Mouse (Mus musculus) testis, adult 2 months (tissue): ENCODE measurements at regions not wholly inside any gene's neighbourhood (a gene's known extent, or its start where the extent isn't known, plus 50 kb on each side); places are given as distances from the start of the nearest gene placed in this dataset.

Source experiments
- H3K27ac ChIP-seq: fragments of 200-500 bp; 2 replicates; pipeline ENCODE4 v1.5.1; 2012; ENCODE audit warnings: low read depth, low read length; ENCODE audit not compliant: control insufficient read depth, insufficient read depth
- H3K27me3 ChIP-seq: fragments of 200-500 bp; 2 replicates; pipeline ENCODE4 v1.6.1; 2012; ENCODE audit warnings: mild to moderate bottlenecking, low read length, moderate library complexity; ENCODE audit not compliant: control insufficient read depth, insufficient read depth
- H3K36me3 ChIP-seq: fragments of 200-500 bp; 2 replicates; pipeline ENCODE4 v1.6.1; 2012; ENCODE audit warnings: mild to moderate bottlenecking, low read length; ENCODE audit not compliant: control insufficient read depth, insufficient read depth
- H3K4me1 ChIP-seq: fragments of 200-500 bp; 2 replicates; pipeline ENCODE4 v1.6.1; 2012; ENCODE audit warnings: low read length; ENCODE audit not compliant: control insufficient read depth, insufficient read depth
- H3K4me3 ChIP-seq: fragments of 200-500 bp; 2 replicates; pipeline ENCODE4 v1.5.1; 2012; ENCODE audit warnings: low read depth, mild to moderate bottlenecking, low read length, moderate library complexity, mixed read lengths; ENCODE audit not compliant: control insufficient read depth
- CTCF ChIP-seq: fragments of 200-500 bp; IDR thresholded peaks from 2 replicates; pipeline ENCODE4 v1.5.1; 2012; ENCODE audit warnings: low read depth, mild to moderate bottlenecking, inconsistent platforms, low read length, moderate library complexity; ENCODE audit not compliant: control insufficient read depth, insufficient read depth, insufficient replicate concordance
- POLR2A ChIP-seq: fragments of 200-500 bp; IDR thresholded peaks from 2 replicates; pipeline ENCODE4 v1.6.1; 2012; ENCODE audit warnings: low read depth, mild to moderate bottlenecking, inconsistent platforms, low read length, moderate library complexity; ENCODE audit not compliant: control insufficient read depth

DNA sequence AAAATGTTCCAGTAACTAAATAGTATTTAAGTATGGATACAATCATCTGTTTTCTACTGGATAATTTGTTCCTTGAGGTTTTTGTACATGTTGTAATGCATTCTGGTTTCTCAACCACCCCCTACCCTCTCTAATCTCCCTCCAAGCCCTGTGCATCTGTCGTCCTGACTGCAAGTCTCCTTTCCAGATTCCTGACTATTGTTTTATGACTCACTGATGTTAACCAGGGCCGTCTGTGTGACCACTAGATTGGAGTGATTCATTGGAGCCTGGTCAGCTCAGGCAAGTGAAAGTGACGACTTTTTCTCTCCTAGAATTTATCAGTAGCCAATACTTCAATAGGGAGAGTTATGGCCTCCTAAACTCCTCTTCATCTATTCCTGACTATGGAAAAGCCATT lies 442.5 kb downstream of the Grb14 start:
- TF ChIP-seq POLR2A (no peak), CTCF (no peak)
- H3K27me3 ChIP-seq, result no peaks in the 10 kb centered on the region
- no peaks in the 10 kb centered on the region for H3K4me1 ChIP-seq
- no peaks in the 10 kb centered on the region for H3K36me3 ChIP-seq
- H3K4me3 ChIP-seq, result no peak overlapping the region
- H3K27ac ChIP-seq, result no peak overlapping the region

DNA sequence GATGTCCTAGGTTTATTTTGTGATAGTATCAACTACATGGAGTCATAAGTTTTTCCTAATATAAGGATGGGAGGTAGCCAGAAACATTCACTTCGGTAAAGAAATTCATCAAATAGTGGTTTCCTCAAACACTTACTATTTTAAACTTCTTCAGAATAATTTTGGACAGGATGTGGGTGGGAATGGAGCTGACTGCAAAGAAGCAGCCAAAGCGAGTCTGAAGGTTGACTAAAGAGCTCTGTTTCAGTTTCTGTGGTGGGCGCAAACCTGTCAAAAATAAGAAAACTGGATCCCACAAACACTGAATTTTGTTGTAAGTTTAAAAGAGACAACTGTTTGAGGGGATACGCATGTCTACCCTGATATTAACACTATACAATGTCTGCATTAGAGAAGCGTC lies 438.2 kb upstream of the Fign start:
- no peaks in the 10 kb centered on the region for H3K27me3 ChIP-seq
- no peaks in the 10 kb centered on the region for H3K36me3 ChIP-seq
- TF ChIP-seq CTCF, result no peak
- TF ChIP-seq POLR2A, result no peak
- no peak overlapping the region for H3K4me3 ChIP-seq
- no peak overlapping the region for H3K27ac ChIP-seq
- no peaks in the 10 kb centered on the region for H3K4me1 ChIP-seq

DNA sequence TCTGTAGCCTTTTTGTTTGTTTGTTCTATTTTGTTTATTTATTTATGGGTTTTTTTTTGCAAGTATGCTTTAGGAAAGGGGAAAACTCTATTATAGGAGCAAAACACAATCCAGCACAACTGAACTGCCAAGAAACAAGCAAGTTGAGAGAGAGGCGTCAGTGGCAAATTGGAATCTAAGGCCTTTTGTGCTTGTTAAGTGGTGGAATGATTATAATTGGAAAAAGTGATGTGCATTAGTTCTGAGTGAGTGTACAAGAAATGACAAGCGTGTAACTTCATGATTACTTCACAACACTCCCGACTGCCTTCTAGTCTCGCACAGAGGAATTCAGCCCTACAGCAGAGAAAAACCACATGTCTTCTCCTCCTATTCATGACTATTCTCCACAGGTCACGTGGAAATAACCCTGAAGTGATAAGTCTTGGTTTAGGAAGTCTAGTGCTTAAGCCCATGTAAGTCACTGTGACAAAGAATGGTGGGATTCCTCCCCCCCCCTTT lies 437.6 kb upstream of the Fign start:
- no peak overlapping the region for H3K27ac ChIP-seq
- H3K27me3 ChIP-seq, result no peaks in the 10 kb centered on the region
- H3K4me3 ChIP-seq, result no peak overlapping the region
- TF ChIP-seq POLR2A, result no peak
- no peak for TF ChIP-seq CTCF
- no peaks in the 10 kb centered on the region for H3K4me1 ChIP-seq
- no peaks in the 10 kb centered on the region for H3K36me3 ChIP-seq

DNA sequence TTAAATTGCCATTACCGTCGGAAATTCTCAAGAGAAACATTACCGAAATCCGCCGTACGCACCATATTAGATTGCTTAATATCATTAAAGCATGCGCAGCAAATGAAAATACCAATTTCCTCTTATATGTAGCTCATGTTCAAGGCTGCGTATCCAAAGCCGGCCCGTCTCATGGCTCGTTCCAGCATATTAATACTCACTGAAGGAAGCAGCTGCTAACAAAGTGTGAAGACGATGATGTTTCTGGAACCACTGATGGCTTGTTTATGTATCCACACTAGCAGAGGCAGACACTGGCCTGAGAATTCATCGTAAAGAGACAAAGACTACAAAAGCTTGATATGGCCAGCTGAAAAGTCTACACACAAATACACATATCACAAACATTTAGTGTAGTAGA lies 437.0 kb upstream of the Fign start:
- TF ChIP-seq CTCF, result no peak
- Histone ChIP-seq H3K4me3 (no peak overlapping the region), H3K27me3 (no peaks in the 10 kb centered on the region), H3K4me1 (no peaks in the 10 kb centered on the region), H3K27ac (no peak overlapping the region), H3K36me3 (no peaks in the 10 kb centered on the region)

DNA sequence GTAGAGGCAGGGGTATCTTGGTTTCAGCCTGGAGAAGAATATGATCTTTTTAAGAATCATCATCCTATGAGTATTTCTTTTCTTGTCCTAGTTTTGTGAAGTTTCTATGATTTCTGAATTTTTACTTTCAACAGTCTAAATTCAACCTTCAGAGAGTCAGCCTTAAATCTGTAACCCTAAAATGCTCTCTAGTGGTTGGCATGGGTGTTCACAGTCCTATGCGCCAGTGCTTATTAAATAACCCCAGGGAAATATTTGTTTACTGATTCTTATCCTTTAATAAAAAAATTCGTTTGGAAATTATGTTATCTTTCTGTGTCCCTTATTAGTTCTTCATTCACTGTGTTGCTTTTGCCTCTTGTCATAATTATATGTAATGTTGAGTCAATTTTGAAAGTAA lies 436.5 kb upstream of the Fign start:
- H3K4me3 ChIP-seq, result no peak overlapping the region

DNA sequence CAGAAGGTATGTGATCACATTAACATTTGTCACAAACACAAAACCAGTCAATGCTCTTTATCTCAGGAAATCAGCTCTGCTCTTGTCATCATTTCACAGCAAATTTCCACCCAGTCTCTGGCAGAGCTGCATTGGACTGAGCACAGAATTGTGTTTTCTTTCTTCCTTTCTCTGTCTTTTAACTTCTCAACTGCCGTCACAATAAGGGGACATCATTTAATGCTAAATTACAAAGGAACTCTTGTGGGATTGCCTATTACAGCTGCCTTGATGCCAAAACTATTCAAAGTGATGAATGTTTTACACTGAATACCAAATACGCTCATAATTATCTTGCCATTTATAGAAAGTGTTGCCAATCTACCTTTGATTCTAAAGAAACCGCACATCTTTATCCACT lies 424.9 kb upstream of the Fign start:
- Histone ChIP-seq H3K36me3 (no peaks in the 10 kb centered on the region), H3K4me1 (no peaks in the 10 kb centered on the region), H3K4me3 (no peak overlapping the region), H3K27me3 (no peaks in the 10 kb centered on the region), H3K27ac (no peak overlapping the region)
- no peak for TF ChIP-seq POLR2A
- TF ChIP-seq CTCF, result no peak

More for the DNA sequence above, 436.5 kb upstream of the Fign start:
- no peak for TF ChIP-seq CTCF
- no peak for TF ChIP-seq POLR2A
- Histone ChIP-seq H3K27ac (no peak overlapping the region), H3K4me1 (no peaks in the 10 kb centered on the region), H3K27me3 (no peaks in the 10 kb centered on the region), H3K36me3 (no peaks in the 10 kb centered on the region)

DNA sequence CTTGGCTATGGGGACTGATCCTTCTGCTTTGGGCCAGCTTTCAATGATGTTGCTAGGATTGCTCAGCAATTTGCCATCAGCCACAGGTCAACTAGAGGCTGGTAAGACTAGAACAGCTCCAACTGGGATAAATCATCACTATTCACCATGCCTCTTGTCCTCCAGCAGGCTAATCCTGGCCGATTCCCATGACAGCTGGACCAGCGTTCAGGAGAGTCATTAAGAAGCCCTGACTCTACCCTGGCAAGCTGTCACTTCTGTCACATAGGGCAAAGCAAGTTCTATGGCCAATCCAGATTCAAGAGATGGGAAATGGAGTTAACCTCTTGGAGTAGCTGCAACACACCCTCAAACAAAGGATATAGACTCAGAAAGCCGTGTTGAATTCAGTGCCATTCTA lies 424.4 kb upstream of the Fign start:
- Histone ChIP-seq H3K36me3 (no peaks in the 10 kb centered on the region), H3K27ac (no peak overlapping the region)

DNA sequence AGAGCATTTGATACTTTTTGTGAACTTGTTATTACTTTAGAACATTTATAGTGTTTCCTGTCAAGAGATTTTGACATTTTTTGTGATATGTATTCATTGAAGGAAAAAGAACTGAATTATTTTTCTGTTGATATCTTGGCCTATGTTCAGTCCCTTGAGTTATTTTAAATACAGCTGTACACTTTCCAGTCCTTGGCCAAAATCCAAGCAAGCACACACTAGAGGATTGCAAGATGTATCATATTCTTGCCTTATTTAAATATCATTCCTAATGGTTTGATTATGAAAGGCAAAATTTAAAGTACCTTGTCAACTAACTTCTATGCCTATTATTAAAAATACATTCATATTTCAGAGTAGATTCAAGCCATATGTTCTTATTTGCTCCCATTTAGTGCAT lies 397.9 kb upstream of the Fign start:
- Histone ChIP-seq H3K27ac (no peak overlapping the region), H3K36me3 (no peaks in the 10 kb centered on the region), H3K4me1 (no peaks in the 10 kb centered on the region), H3K4me3 (no peak overlapping the region), H3K27me3 (no peaks in the 10 kb centered on the region)
- TF ChIP-seq CTCF (no peak), POLR2A (no peak)

More for the DNA sequence above, 424.4 kb upstream of the Fign start:
- Histone ChIP-seq H3K27me3 (no peaks in the 10 kb centered on the region), H3K4me1 (no peaks in the 10 kb centered on the region), H3K4me3 (no peak overlapping the region)
- no peak for TF ChIP-seq CTCF
- TF ChIP-seq POLR2A, result no peak
